Mouse (Mus musculus): ENCODE measurements around the gene Card9.
A peak's percentile ranks its signal among the peaks of the same experiment; 100 is the strongest.

Card9 gene

DNA sequence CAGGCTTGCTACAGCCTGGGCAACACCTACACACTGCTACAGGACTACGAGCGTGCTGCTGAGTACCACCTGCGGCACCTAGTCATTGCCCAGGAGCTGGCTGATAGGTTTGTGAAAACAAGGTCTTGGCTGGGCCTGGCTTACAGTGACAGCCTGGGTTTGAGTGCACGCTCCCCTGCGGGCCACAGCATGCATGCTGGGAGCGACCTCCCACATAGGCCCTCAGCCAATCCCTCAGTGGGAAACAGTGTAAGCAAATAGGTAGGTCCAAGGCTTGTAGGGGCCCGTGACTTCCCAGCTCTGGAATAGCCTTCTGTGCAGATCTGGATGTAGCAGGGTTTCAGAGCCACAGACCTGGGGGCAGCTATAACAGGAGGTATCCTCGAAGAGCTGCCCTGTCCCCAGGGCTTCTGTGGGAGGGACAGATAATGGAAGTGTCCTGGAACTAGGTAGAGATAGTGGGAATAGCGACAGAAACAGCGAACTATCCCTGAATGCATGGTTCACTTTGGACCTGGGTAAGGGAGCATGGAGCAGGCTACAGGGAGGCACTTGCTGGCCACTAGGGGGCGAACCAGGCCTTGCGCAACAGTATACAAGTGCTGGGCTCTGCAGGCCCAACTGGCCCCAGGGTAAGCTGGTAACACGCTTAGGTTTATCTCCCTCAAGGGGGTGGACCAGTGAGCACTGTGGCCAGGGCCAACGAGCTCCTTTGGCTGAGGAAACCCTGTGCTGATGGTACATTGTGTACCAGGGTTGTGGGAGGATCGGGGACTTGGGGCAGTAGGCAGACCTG lies 35.1 kb downstream of the Card9 start:
- peak; percentile 75 for DNase-seq (ENCODE audit: low spot score)

- DNase-seq (ENCODE audit: low spot score): no peak
Observed at GRCm38 (mm10) chr2:26324917-26325316, 35.8 kb downstream of the Card9 start.

GRCm38 (mm10) chr2:26323589-26324325 lies 37.0 kb downstream of the Card9 start:
- no peak for DNase-seq (ENCODE audit: low spot score)

- no peak for DNase-seq (ENCODE audit: low spot score)
Observed at GRCm38 (mm10) chr2:26320245-26321185, 40.2 kb downstream of the Card9 start.

- DNase-seq (ENCODE audit: low spot score): no peak
Observed at GRCm38 (mm10) chr2:26319519-26320244, 41.0 kb downstream of the Card9 start.

GRCm38 (mm10) chr2:26319109-26319508 lies 41.6 kb downstream of the Card9 start:
- DNase-seq (ENCODE audit: low spot score): no peak

GRCm38 (mm10) chr2:26317991-26318672 lies 42.6 kb downstream of the Card9 start:
- DNase-seq (ENCODE audit: low spot score): no peak

GRCm38 (mm10) chr2:26317371-26317770 lies 43.3 kb downstream of the Card9 start:
- no peak for DNase-seq (ENCODE audit: low spot score)

- no peak for DNase-seq (ENCODE audit: low spot score)
Observed at GRCm38 (mm10) chr2:26316576-26317246, 44.0 kb downstream of the Card9 start.

DNA sequence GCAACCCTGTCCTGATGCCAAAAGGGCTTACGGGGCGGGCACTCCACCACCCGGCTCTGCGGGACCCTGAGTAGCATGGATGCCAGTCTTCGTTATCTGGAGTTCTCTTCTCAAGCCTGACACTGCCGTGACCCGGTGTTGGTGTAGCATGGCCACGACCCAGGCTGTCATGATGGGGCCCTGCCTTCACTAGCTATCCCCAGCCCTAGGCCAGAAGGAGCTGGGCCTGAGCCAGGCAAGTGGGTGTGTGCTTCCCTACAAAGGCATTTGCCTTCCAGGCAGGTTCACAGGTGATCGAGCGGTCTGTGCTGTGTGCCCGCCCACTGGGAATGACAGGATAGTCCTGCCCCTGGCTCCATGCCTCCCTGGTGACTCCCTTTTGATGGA lies 44.8 kb downstream of the Card9 start:
- peak; percentile 53 for DNase-seq (ENCODE audit: low spot score)

- peak; percentile 91 for DNase-seq (ENCODE audit: low spot score)
Observed at GRCm38 (mm10) chr2:26315072-26315924, 45.4 kb downstream of the Card9 start, which contains the start of gene Gpsm1. Gene Gpsm1, plus strand, starts transcription at chr2:26315515.

- DNase-seq (ENCODE audit: low spot score): peak; percentile 82
Observed at GRCm38 (mm10) chr2:26314281-26315071, 46.2 kb downstream of the Card9 start.

- no peak for DNase-seq (ENCODE audit: low spot score)
Observed at GRCm38 (mm10) chr2:26313394-26313793, 47.3 kb downstream of the Card9 start.

DNA sequence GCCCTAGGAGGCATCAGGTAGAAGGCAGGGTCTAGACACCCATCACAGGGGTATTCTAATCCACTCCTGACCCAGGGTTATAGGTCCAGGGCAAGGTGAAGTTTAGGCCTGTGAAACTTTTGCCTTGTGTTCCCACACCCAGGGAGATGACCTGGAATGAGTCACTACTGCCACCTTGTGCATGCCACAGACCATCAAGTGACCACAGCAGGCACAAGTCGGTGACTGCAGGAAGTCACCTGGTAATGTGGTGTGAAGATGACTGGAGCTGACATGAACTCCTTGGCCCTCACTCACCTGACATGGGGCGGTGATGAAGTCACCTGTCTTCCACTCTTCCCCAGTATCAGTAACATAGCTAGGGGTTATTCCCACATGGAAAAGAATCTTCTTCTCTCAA lies 47.9 kb downstream of the Card9 start:
- peak; percentile 17 for DNase-seq (ENCODE audit: low spot score)

DNA sequence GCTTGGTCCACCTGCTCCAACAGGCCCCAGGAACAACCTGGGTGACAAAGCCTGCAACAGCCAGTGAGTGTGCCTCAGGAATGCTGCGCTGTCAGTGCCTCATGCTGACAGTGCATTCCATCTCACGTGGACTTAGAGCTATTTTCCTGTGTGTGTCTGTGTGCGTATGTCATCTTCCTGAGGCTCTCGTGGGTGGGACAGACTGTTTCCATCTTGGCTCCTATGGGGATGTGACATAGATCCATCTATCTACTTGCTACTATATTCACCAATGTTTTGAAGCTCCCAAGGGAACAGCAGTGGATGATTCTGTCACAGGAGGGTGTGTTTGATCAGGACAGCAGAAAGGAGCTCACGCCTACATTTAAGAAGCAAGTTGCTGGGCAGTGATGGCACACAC lies 48.8 kb downstream of the Card9 start:
- DNase-seq (ENCODE audit: low spot score): no peak

DNA sequence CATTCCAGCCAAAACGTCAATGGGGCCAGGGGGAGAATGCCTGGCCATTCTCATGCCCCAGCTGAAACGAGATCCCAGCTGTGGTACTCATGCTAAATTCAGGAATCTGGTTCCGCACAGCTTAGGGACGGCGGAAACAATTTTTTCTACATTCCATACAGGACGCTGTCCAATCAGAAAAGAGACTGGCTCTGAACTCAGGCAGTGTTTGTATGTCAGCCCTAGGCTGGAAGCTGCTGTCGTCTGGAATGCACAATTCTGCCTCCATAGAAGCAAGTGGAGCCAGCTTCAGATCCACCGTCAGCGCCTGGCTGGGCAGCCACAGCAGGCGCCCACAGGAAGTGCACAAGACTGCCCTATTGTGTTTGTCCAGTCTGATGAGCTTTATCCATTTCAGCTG lies 51.0 kb downstream of the Card9 start:
- DNase-seq (ENCODE audit: low spot score): peak; percentile 76

- no peak for DNase-seq (ENCODE audit: low spot score)
Observed at GRCm38 (mm10) chr2:26306702-26307101, 54.0 kb downstream of the Card9 start.

DNA sequence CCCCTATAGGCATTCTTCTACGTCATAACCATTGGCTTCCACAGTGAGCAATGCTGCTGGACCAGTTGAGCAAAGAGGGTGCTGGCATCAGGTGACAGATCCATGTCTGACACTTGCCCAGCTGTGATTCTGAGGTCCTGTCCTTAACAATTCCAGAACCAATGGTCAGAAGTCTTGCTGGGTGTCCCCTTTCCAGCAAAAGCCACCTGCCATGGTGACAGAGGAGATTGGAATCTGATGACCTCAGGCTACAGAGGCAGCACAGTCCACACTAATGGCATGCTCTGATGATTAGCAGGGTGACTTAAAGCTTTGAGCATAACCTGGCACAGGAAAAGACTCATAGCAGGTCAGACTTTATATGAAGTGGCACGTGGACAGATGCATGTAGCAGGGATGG lies 55.2 kb downstream of the Card9 start:
- DNase-seq (ENCODE audit: low spot score): no peak

GRCm38 (mm10) chr2:26304711-26305110 lies 56.0 kb downstream of the Card9 start:
- DNase-seq (ENCODE audit: low spot score): no peak
